Mouse (Mus musculus) midbrain, embryonic 10.5 days (tissue): ENCODE data around the gene Gm5725. TPM values are rescaled to one million over a fixed set of nuclear protein-coding genes. Genes with fewer than 3 reads are reported as not detected.
"Not testable (repeated sequence)": the region's sequence is repeated elsewhere in the genome, so short reads cannot be mapped to it uniquely, and the experiment has no call there.

Experiments used
- DNase-seq: peaks from one replicate; pipeline ENCODE4 v3.0.0-alpha.2; 2017; ENCODE audit warnings: low spot score
- H3K27ac ChIP-seq: fragments of 300-500 bp; sonication (generic); replicated peaks from 2 replicates; pipeline ENCODE4 v1.5.1; 2016; ENCODE audit warnings: mild to moderate bottlenecking
- H3K27me3 ChIP-seq: fragments of 300-500 bp; sonication (generic); 2 replicates; pipeline ENCODE4 v1.6.1; 2016; ENCODE audit warnings: low read depth, mild to moderate bottlenecking; ENCODE audit not compliant: poor library complexity, severe bottlenecking
- H3K36me3 ChIP-seq: fragments of 300-500 bp; sonication (generic); 2 replicates; pipeline ENCODE4 v1.6.1; 2016; ENCODE audit warnings: mild to moderate bottlenecking, moderate library complexity
- H3K4me1 ChIP-seq: fragments of 300-500 bp; sonication (generic); 2 replicates; pipeline ENCODE4 v1.6.1; 2016
- H3K4me3 ChIP-seq: fragments of 300-500 bp; sonication (generic); 2 replicates; pipeline ENCODE4 v1.5.1; 2016; ENCODE audit warnings: mild to moderate bottlenecking, moderate library complexity
- H3K9me3 ChIP-seq: fragments of 300-500 bp; sonication (generic); replicated peaks from 2 replicates; pipeline ENCODE4 v1.6.1; 2016; ENCODE audit warnings: mild to moderate bottlenecking
- WGBS: fragments of 180-500 bp; shearing (Covaris S2); methylation state at CpG from one replicate; pipeline ENCODE4 v1.1.7; 2016; 5-methylcytosine and 5-hydroxymethylcytosine counted together
- polyA plus RNA-seq: library from polyadenylated mRNA; unstranded; fragments of >200 nt; fragmentation: Nextera tagmentation; extraction: Ambion mirVana; gene quantifications from 2 replicates; pipeline ENCODE4 v1.2.1, GENCODE M21; 2016

Gm5725 gene
- not detected in 2 replicates for polyA plus RNA-seq

GRCm38 (mm10) chr7:21844167-21844566 is at the start of gene Gm5725:
Gene Gm5725 (minus strand): TSS chr7:21844267.
- no CpG with 5 or more reads among the region's 1 CpGs for WGBS
- not testable (repeated sequence) for H3K4me3 ChIP-seq, H3K9me3 ChIP-seq, DNase-seq, H3K4me1 ChIP-seq, H3K36me3 ChIP-seq, H3K27ac ChIP-seq, H3K27me3 ChIP-seq

DNA sequence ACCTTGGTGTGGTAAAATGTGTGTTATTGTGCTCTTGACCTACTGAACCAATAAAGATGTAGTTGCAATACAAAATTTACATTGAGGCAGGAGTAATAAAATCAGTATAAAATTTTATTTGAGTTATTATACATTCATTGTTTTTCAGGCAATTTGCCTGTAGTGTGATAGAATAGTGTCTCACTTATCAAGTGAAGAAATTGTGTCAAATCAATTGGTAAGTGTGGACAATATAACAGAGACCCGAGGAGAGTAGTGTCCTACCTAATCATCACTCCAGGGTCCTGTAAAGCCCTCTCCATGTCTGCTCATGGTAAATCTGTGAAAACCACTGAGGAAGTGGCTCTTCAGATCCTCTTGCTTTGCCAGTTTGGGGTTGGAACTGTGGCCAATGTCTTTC is 12.0 kb downstream of the Gm5725 start, which contains the start of gene Vmn1r135:
TSS of gene Vmn1r135 (plus strand) at position 301 of the 400 bp plus-strand sequence.
- H3K36me3 ChIP-seq, H3K27ac ChIP-seq, H3K9me3 ChIP-seq, H3K27me3 ChIP-seq, H3K4me3 ChIP-seq, H3K4me1 ChIP-seq, DNase-seq: not testable (repeated sequence)
- no CpG with 5 or more reads among the region's 1 CpGs for WGBS

DNA sequence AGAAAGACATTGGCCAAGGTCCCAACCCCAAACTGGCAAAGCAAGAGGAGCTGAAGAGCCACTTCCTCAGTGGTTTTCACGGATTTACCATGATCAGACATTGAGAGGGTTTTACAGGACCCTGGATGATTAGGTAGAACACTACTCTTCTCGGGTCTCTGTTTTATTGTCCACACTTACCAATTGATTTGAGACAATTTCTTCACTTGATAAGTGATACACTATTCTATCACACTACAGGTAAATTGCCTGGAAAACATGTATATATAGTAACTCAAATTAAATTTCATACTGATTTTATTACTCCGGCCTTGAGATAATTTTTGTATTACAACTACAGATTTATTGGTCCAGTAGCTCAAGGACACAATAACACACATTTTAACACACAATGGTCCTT is 47.4 kb downstream of the Gm5725 start, which contains the start of gene Gm4177:
TSS of gene Gm4177 (minus strand) at position 101 of the 400 bp plus-strand sequence.
- DNase-seq, H3K27ac ChIP-seq, H3K36me3 ChIP-seq, H3K4me3 ChIP-seq, H3K4me1 ChIP-seq, H3K9me3 ChIP-seq, H3K27me3 ChIP-seq: not testable (repeated sequence)
- no CpG with 5 or more reads among the region's 3 CpGs for WGBS

Other genes starting within 250 kb of the Gm5725 start
- not detected in 2 replicates for gene Vmn1r132, start 230.2 kb downstream of the Gm5725 start, polyA plus RNA-seq
- gene Gm4175, start 82.8 kb downstream of the Gm5725 start, polyA plus RNA-seq: not detected in 2 replicates
- not detected in 2 replicates for gene Gm4177, start 47.5 kb downstream of the Gm5725 start, polyA plus RNA-seq
- not detected in 2 replicates for gene Vmn1r135, start 11.9 kb downstream of the Gm5725 start, polyA plus RNA-seq
- not detected in 2 replicates for gene Gm5891, start 77.0 kb upstream of the Gm5725 start, polyA plus RNA-seq
- not detected in 2 replicates for gene Vmn1r137, start 150.3 kb upstream of the Gm5725 start, polyA plus RNA-seq
- not detected in 2 replicates for gene Vmn1r138, start 184.6 kb upstream of the Gm5725 start, polyA plus RNA-seq
- gene Gm6176, start 212.0 kb upstream of the Gm5725 start, polyA plus RNA-seq: not detected in 2 replicates
- not detected in 2 replicates for gene Vmn1r139, start 224.8 kb upstream of the Gm5725 start, polyA plus RNA-seq